Mouse (Mus musculus): ENCODE measurements around the gene Aym1. TPM values are rescaled to one million over a fixed set of nuclear protein-coding genes. Genes with fewer than 3 reads are reported as not detected.

The Aym1 gene
- total and polyA plus RNA-seq, 3 experiments = not detected

- ATAC-seq (ENCODE audit: extremely low read depth, insufficient number of reproducible peaks, low FRiP score, poor library complexity, severe bottlenecking) = no peak
- no peak for DNase-seq (ENCODE audit: low spot score)
- no peaks in the 10 kb centered on the region for H3K27me3 ChIP-seq (ENCODE audit: insufficient read depth, low read length)
- peaks cover 75% of the 10 kb centered on the region for H3K9me3 ChIP-seq (replicated peaks)
- no peaks in the 10 kb centered on the region for H3K36me3 ChIP-seq (replicated peaks)
- no peak overlapping the region for H3K4me3 ChIP-seq (ENCODE audit: low read depth, low read length)
- TF ChIP-seq TAL1 (conservative IDR thresholded peaks at IDR 0.05; ENCODE audit: low read depth, low read length) (no peak), CTCF (IDR thresholded peaks at IDR 0.05; ENCODE audit: low read depth, low read length) (no peak), POLR2AphosphoS5 (IDR thresholded peaks at IDR 0.05; ENCODE audit: insufficient replicate concordance, low read depth, low read length) (no peak), GATA2 (IDR thresholded peaks at IDR 0.05; ENCODE audit: borderline replicate concordance, low read depth, low read length) (no peak), GATA1 (IDR thresholded peaks at IDR 0.05; ENCODE audit: borderline replicate concordance, low read length) (no peak)
- no peaks in the 10 kb centered on the region for H3K4me1 ChIP-seq (ENCODE audit: insufficient read depth, low read depth, low read length)
These were observed 23.5 kb downstream of the Aym1 start for GRCm38 (mm10) chr5:113380553-113380952.

- Histone ChIP-seq H3K4me1 (ENCODE audit: insufficient read depth, low read depth, low read length) (no peaks in the 10 kb centered on the region), H3K9me3 (replicated peaks) (peaks cover 55% of the 10 kb centered on the region), H3K36me3 (replicated peaks) (no peaks in the 10 kb centered on the region), H3K27me3 (ENCODE audit: insufficient read depth, low read length) (no peaks in the 10 kb centered on the region), H3K4me3 (ENCODE audit: low read depth, low read length) (no peak overlapping the region)
- TF ChIP-seq GATA1 (IDR thresholded peaks at IDR 0.05; ENCODE audit: borderline replicate concordance, low read length) (no peak), POLR2AphosphoS5 (IDR thresholded peaks at IDR 0.05; ENCODE audit: insufficient replicate concordance, low read depth, low read length) (no peak), TAL1 (conservative IDR thresholded peaks at IDR 0.05; ENCODE audit: low read depth, low read length) (no peak), GATA2 (IDR thresholded peaks at IDR 0.05; ENCODE audit: borderline replicate concordance, low read depth, low read length) (no peak)
- DNase-seq (ENCODE audit: low spot score) (no peak), ATAC-seq (ENCODE audit: extremely low read depth, insufficient number of reproducible peaks, low FRiP score, poor library complexity, severe bottlenecking) (no peak)
These were observed 25.5 kb downstream of the Aym1 start for GRCm38 (mm10) chr5:113382580-113382979.

GRCm38 (mm10) chr5:113393766-113394165 is 36.7 kb downstream of the Aym1 start:
- Histone ChIP-seq H3K4me1 (ENCODE audit: insufficient read depth, low read depth, low read length) (no peaks in the 10 kb centered on the region), H3K4me3 (ENCODE audit: low read depth, low read length) (no peak overlapping the region), H3K9me3 (replicated peaks) (peaks cover 74% of the 10 kb centered on the region), H3K36me3 (replicated peaks) (no peaks in the 10 kb centered on the region), H3K27me3 (ENCODE audit: insufficient read depth, low read length) (no peaks in the 10 kb centered on the region)
- no peak for ATAC-seq (ENCODE audit: extremely low read depth, insufficient number of reproducible peaks, low FRiP score, poor library complexity, severe bottlenecking)
- no peak for TF ChIP-seq GATA2 (IDR thresholded peaks at IDR 0.05; ENCODE audit: borderline replicate concordance, low read depth, low read length)
- TF ChIP-seq CTCF (IDR thresholded peaks at IDR 0.05; ENCODE audit: low read depth, low read length) = no peak
- TF ChIP-seq GATA1 (IDR thresholded peaks at IDR 0.05; ENCODE audit: borderline replicate concordance, low read length) = no peak
- TF ChIP-seq POLR2AphosphoS5 (IDR thresholded peaks at IDR 0.05; ENCODE audit: insufficient replicate concordance, low read depth, low read length) = no peak
- TF ChIP-seq TAL1 (conservative IDR thresholded peaks at IDR 0.05; ENCODE audit: low read depth, low read length) = no peak
- DNase-seq (ENCODE audit: low spot score) = no peak

GRCm38 (mm10) chr5:113396286-113396934 is 39.3 kb downstream of the Aym1 start:
- Histone ChIP-seq H3K27me3 (ENCODE audit: insufficient read depth, low read length) (no peaks in the 10 kb centered on the region), H3K4me1 (ENCODE audit: insufficient read depth, low read depth, low read length) (no peaks in the 10 kb centered on the region), H3K36me3 (replicated peaks) (no peaks in the 10 kb centered on the region), H3K9me3 (replicated peaks) (peaks cover 89% of the 10 kb centered on the region), H3K4me3 (ENCODE audit: low read depth, low read length) (no peak overlapping the region)
- no peak for DNase-seq (ENCODE audit: low spot score)
- no peak for ATAC-seq (ENCODE audit: extremely low read depth, insufficient number of reproducible peaks, low FRiP score, poor library complexity, severe bottlenecking)
- TF ChIP-seq GATA1 (IDR thresholded peaks at IDR 0.05; ENCODE audit: borderline replicate concordance, low read length) = no peak
- no peak for TF ChIP-seq TAL1 (conservative IDR thresholded peaks at IDR 0.05; ENCODE audit: low read depth, low read length)
- TF ChIP-seq POLR2AphosphoS5 (IDR thresholded peaks at IDR 0.05; ENCODE audit: insufficient replicate concordance, low read depth, low read length) = no peak
- TF ChIP-seq CTCF (IDR thresholded peaks at IDR 0.05; ENCODE audit: low read depth, low read length) = no peak
- TF ChIP-seq GATA2 (IDR thresholded peaks at IDR 0.05; ENCODE audit: borderline replicate concordance, low read depth, low read length) = no peak

- H3K36me3 ChIP-seq (replicated peaks) = no peaks in the 10 kb centered on the region
- DNase-seq (ENCODE audit: low spot score) = no peak
- H3K27me3 ChIP-seq (ENCODE audit: insufficient read depth, low read length) = no peaks in the 10 kb centered on the region
- TF ChIP-seq GATA1 (IDR thresholded peaks at IDR 0.05; ENCODE audit: borderline replicate concordance, low read length) (no peak), TAL1 (conservative IDR thresholded peaks at IDR 0.05; ENCODE audit: low read depth, low read length) (no peak), CTCF (IDR thresholded peaks at IDR 0.05; ENCODE audit: low read depth, low read length) (no peak), GATA2 (IDR thresholded peaks at IDR 0.05; ENCODE audit: borderline replicate concordance, low read depth, low read length) (no peak), POLR2AphosphoS5 (IDR thresholded peaks at IDR 0.05; ENCODE audit: insufficient replicate concordance, low read depth, low read length) (no peak)
- H3K4me3 ChIP-seq (ENCODE audit: low read depth, low read length) = no peak overlapping the region; the same call in 1 of the 2 replicates
- no peaks in the 10 kb centered on the region for H3K4me1 ChIP-seq (ENCODE audit: insufficient read depth, low read depth, low read length)
- peaks cover 94% of the 10 kb centered on the region for H3K9me3 ChIP-seq (replicated peaks)
- ATAC-seq (ENCODE audit: extremely low read depth, insufficient number of reproducible peaks, low FRiP score, poor library complexity, severe bottlenecking) = no peak
These were observed 40.6 kb downstream of the Aym1 start for GRCm38 (mm10) chr5:113397443-113398317.

- Histone ChIP-seq H3K27me3 (ENCODE audit: insufficient read depth, low read length) (no peaks in the 10 kb centered on the region), H3K4me3 (ENCODE audit: low read depth, low read length) (no peak overlapping the region), H3K4me1 (ENCODE audit: insufficient read depth, low read depth, low read length) (no peaks in the 10 kb centered on the region), H3K36me3 (replicated peaks) (no peaks in the 10 kb centered on the region), H3K9me3 (replicated peaks) (peaks cover 92% of the 10 kb centered on the region)
- TF ChIP-seq CTCF (IDR thresholded peaks at IDR 0.05; ENCODE audit: low read depth, low read length) = no peak
- no peak for TF ChIP-seq POLR2AphosphoS5 (IDR thresholded peaks at IDR 0.05; ENCODE audit: insufficient replicate concordance, low read depth, low read length)
- TF ChIP-seq GATA2 (IDR thresholded peaks at IDR 0.05; ENCODE audit: borderline replicate concordance, low read depth, low read length) = no peak
- no peak for TF ChIP-seq GATA1 (IDR thresholded peaks at IDR 0.05; ENCODE audit: borderline replicate concordance, low read length)
- no peak for TF ChIP-seq TAL1 (conservative IDR thresholded peaks at IDR 0.05; ENCODE audit: low read depth, low read length)
- ATAC-seq (ENCODE audit: extremely low read depth, insufficient number of reproducible peaks, low FRiP score, poor library complexity, severe bottlenecking) (no peak), DNase-seq (ENCODE audit: low spot score) (no peak)
These were observed 45.6 kb downstream of the Aym1 start for GRCm38 (mm10) chr5:113402702-113403101.
